In the genomic region with DNA sequence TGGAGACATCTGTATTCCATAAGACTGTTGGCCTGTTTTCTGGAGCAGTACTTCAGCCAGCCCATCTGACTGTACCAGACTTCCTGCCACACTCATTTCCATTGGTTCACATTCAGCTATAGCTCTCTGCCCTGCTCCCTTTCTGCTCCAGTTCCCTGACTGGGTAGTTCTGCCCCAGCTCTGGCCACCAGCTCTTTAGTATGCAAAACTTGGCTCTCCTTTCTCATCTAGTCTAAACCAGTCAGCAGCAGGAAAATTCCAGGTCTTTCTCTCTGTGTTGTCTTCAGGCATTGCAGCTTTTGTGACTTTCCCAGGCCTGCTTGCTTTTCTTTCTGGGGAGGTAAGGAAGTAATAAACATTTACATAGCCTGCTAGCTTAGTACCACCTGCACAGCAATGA, we compare ENCODE assay signal across 23 mouse cellular contexts.
A peak's percentile ranks its signal among the peaks of the same experiment; 100 is the strongest.
DNase-seq lines count a peak whose midpoint lies in the region; ATAC-seq and TF ChIP-seq lines count a peak whose summit lies in the region.
"Had no signal": no experiment of that assay in that cellular context is flagged by ENCODE, and none has a peak within 500 bp of the region (broad histone marks: within the 10 kb centered on the region; RNA-seq: fewer than 3 reads in every experiment).

No protein-coding gene starts in this region.

- H3K36me3 ChIP-seq in forebrain, embryonic 15.5 days = no peaks in the 10 kb centered on the region
- H3K36me3 ChIP-seq in forebrain, embryonic 12.5 days (replicated peaks) = no peaks in the 10 kb centered on the region
- no peaks in the 10 kb centered on the region for H3K36me3 ChIP-seq in CH12.LX (replicated peaks in 1 of 2; ENCODE audit: control insufficient read depth in 1 of 2, insufficient read depth in 1 of 2, low read length in 1 of 2)
- no peaks in the 10 kb centered on the region for H3K36me3 ChIP-seq in kidney, embryonic 16.5 days (ENCODE audit: insufficient read depth, low read length)
- H3K36me3 ChIP-seq: embryonic facial prominence, embryonic 10.5 days; heart, embryonic 15.5 days; hindbrain, embryonic 15.5 days; liver, embryonic 13.5 days; neural tube, embryonic 15.5 days had no signal

- H3K27ac ChIP-seq in forebrain, embryonic 15.5 days (replicated peaks) = no peak overlapping the region
- no peak overlapping the region for H3K27ac ChIP-seq in forebrain, embryonic 12.5 days
- no peak overlapping the region for H3K27ac ChIP-seq in CH12.LX (ENCODE audit: insufficient read depth, low read depth)
- no peak overlapping the region for H3K27ac ChIP-seq in kidney, embryonic 16.5 days (ENCODE audit: low read length)
- H3K27ac ChIP-seq: embryonic facial prominence, embryonic 10.5 days; gastrocnemius, adult 2 months; heart, embryonic 15.5 days; hindbrain, embryonic 15.5 days; left cerebral cortex, adult 2 months; liver, embryonic 13.5 days; neural tube, embryonic 15.5 days; stomach, postnatal 0 days had no signal

- no peak for TF ChIP-seq CTCF in CH12.LX (conservative IDR thresholded peaks at IDR 0.05 in 1 of 2, IDR thresholded peaks at IDR 0.05 in 1 of 2; ENCODE audit: low read depth in 2 of 2, low read length in 2 of 2)
- no peak for TF ChIP-seq CTCF in brain, embryonic 14.5 days (IDR thresholded peaks at IDR 0.05; ENCODE audit: borderline replicate concordance, extremely low read depth, insufficient read depth, insufficient read length)

- H3K9me3 ChIP-seq in forebrain, embryonic 15.5 days = no peaks in the 10 kb centered on the region
- H3K9me3 ChIP-seq in forebrain, embryonic 12.5 days = no peaks in the 10 kb centered on the region
- no peaks in the 10 kb centered on the region for H3K9me3 ChIP-seq in CH12.LX (replicated peaks; ENCODE audit: low read length)
- H3K9me3 ChIP-seq in kidney, embryonic 16.5 days (ENCODE audit: low read length) = no peaks in the 10 kb centered on the region
- H3K9me3 ChIP-seq: embryonic facial prominence, embryonic 10.5 days; heart, embryonic 15.5 days; hindbrain, embryonic 15.5 days; liver, embryonic 13.5 days; megakaryocyte, embryonic 14.5 days; neural tube, embryonic 15.5 days had no signal

- no peak overlapping the region for H3K9ac ChIP-seq in forebrain, embryonic 15.5 days (replicated peaks)
- H3K9ac ChIP-seq in forebrain, embryonic 12.5 days = no peak overlapping the region
- no peak overlapping the region for H3K9ac ChIP-seq in CH12.LX (ENCODE audit: insufficient read depth, low read depth)
- no peak overlapping the region for H3K9ac ChIP-seq in kidney, embryonic 16.5 days (replicated peaks; ENCODE audit: low read length)
- H3K9ac ChIP-seq: heart, embryonic 15.5 days; hindbrain, embryonic 15.5 days; liver, embryonic 13.5 days; neural tube, embryonic 15.5 days had no signal

- dilution Hi-C loops in CH12.LX (cut with MboI; ENCODE audit: extremely low pct_ligation_motif_present, extremely low pct_unique_long_range_greater_than_20kb, low sequenced_read_pairs) = no loop called here

- DNase-seq in CH12.LX (ENCODE audit: extremely low read depth) = peak; percentile 32
- peak; percentile 30 for DNase-seq in brain, embryonic 14.5 days (ENCODE audit: low read depth)
- DNase-seq in adrenal gland, adult 18-20 months (ENCODE audit: low spot score in 2 of 2) = no peak
- no peak for DNase-seq in embryo, embryonic 10 days (ENCODE audit: low spot score)
- no peak for DNase-seq in spleen, postnatal 4 days (ENCODE audit: low spot score in 2 of 2)
- DNase-seq: adrenal gland, postnatal 14 days; cerebellum, postnatal 25 days; gastrocnemius, adult 2 months; heart, adult 11 months; liver, embryonic 13.5 days; lung, postnatal 10 days; thymus, postnatal 14 days had no signal

- H3K4me1 ChIP-seq in forebrain, embryonic 15.5 days = no peaks in the 10 kb centered on the region
- no peaks in the 10 kb centered on the region for H3K4me1 ChIP-seq in forebrain, embryonic 12.5 days
- H3K4me1 ChIP-seq in CH12.LX (ENCODE audit: control insufficient read depth in 1 of 2, insufficient read depth in 2 of 2) = peaks cover 2 to 17% of the 10 kb centered on the region in 2 experiments; a peak in 2 of 4 replicates
- H3K4me1 ChIP-seq in kidney, embryonic 16.5 days (ENCODE audit: insufficient read depth, low read length) = no peaks in the 10 kb centered on the region
- H3K4me1 ChIP-seq: embryonic facial prominence, embryonic 10.5 days; heart, embryonic 15.5 days; hindbrain, embryonic 15.5 days; liver, embryonic 13.5 days; megakaryocyte, embryonic 14.5 days; neural tube, embryonic 15.5 days had no signal

- TF ChIP-seq RAD21 in CH12.LX (IDR thresholded peaks at IDR 0.05; ENCODE audit: low read depth, low read length) = no peak

- ATAC-seq in forebrain, embryonic 15.5 days (replicated peaks) = 0 out of 2 replicates have a peak, but pooled peaks have one; percentile 38
- ATAC-seq in forebrain, embryonic 12.5 days (ENCODE audit: low FRiP score) = no peak
- peak; percentile 57; the same call in 1 of the 2 replicates for ATAC-seq in kidney, embryonic 16.5 days (ENCODE audit: low FRiP score, low TSS enrichment)

- TF ChIP-seq POLR2A in CH12.LX (IDR thresholded peaks at IDR 0.05; ENCODE audit: low read depth, low read length) = no peak
- TF ChIP-seq POLR2A in brain, embryonic 14.5 days (IDR thresholded peaks at IDR 0.05; ENCODE audit: borderline replicate concordance, extremely low read depth, insufficient read depth, insufficient read length, poor library complexity, severe bottlenecking) = no peak

- H3K79me2 ChIP-seq in CH12.LX (replicated peaks; ENCODE audit: control insufficient read depth, extremely low read depth, insufficient read depth, poor library complexity, severe bottlenecking) = no peaks in the 10 kb centered on the region

- no peak overlapping the region for H3K4me2 ChIP-seq in forebrain, embryonic 15.5 days (replicated peaks)
- H3K4me2 ChIP-seq in forebrain, embryonic 12.5 days = no peak overlapping the region
- H3K4me2 ChIP-seq in CH12.LX (ENCODE audit: insufficient read depth, low read depth, poor library complexity, severe bottlenecking) = no peak overlapping the region
- no peak overlapping the region for H3K4me2 ChIP-seq in kidney, embryonic 16.5 days (replicated peaks; ENCODE audit: low read depth, low read length)
- H3K4me2 ChIP-seq: heart, embryonic 15.5 days; hindbrain, embryonic 15.5 days; liver, embryonic 13.5 days; neural tube, embryonic 15.5 days had no signal

- in situ Hi-C loops in CH12.LX (cut with MboI; ENCODE audit: low pct_ligation_motif_present, low pct_unique_long_range_greater_than_20kb, low sequenced_read_pairs) = no loop called here

- no peak for TF ChIP-seq EP300 in CH12.LX (IDR thresholded peaks at IDR 0.05; ENCODE audit: low read length)

- no peaks in the 10 kb centered on the region for H3K27me3 ChIP-seq in forebrain, embryonic 15.5 days
- no peaks in the 10 kb centered on the region for H3K27me3 ChIP-seq in forebrain, embryonic 12.5 days
- no peaks in the 10 kb centered on the region for H3K27me3 ChIP-seq in CH12.LX (replicated peaks)
- H3K27me3 ChIP-seq in kidney, embryonic 16.5 days (ENCODE audit: insufficient read depth, low read length) = no peaks in the 10 kb centered on the region
- H3K27me3 ChIP-seq: heart, embryonic 15.5 days; hindbrain, embryonic 15.5 days; liver, embryonic 13.5 days; megakaryocyte, embryonic 14.5 days; neural tube, embryonic 15.5 days had no signal

- no peak overlapping the region for H3K4me3 ChIP-seq in forebrain, embryonic 15.5 days
- no peak overlapping the region for H3K4me3 ChIP-seq in forebrain, embryonic 12.5 days (replicated peaks)
- H3K4me3 ChIP-seq in CH12.LX (replicated peaks in 1 of 3; ENCODE audit: low read depth in 2 of 3, low read length in 2 of 3, poor library complexity in 1 of 3) = no peak overlapping the region
- H3K4me3 ChIP-seq in kidney, embryonic 16.5 days (ENCODE audit: low read length) = no peak overlapping the region
- H3K4me3 ChIP-seq: embryonic facial prominence, embryonic 10.5 days; erythroblast, embryonic 14.5 days; gastrocnemius, adult 2 months; heart, embryonic 15.5 days; hindbrain, embryonic 15.5 days; left cerebral cortex, adult 2 months; liver, embryonic 13.5 days; megakaryocyte, embryonic 14.5 days; neural tube, embryonic 15.5 days had no signal

TF ChIP-seq in CH12.LX, 34 proteins besides CTCF, POLR2A, EP300 and RAD21:
- TF ChIP-seq E2F4 (IDR thresholded peaks at IDR 0.05; ENCODE audit: insufficient replicate concordance, low read depth, low read length) (no peak), NELFE (IDR thresholded peaks at IDR 0.05; ENCODE audit: low read depth, low read length) (no peak), CHD1 (IDR thresholded peaks at IDR 0.05; ENCODE audit: low read depth, low read length) (no peak), MEF2A (IDR thresholded peaks at IDR 0.05; ENCODE audit: borderline replicate concordance, low read depth, low read length) (no peak), ZKSCAN1 (IDR thresholded peaks at IDR 0.05; ENCODE audit: borderline replicate concordance, low read depth, low read length) (no peak), IRF4 (IDR thresholded peaks at IDR 0.05; ENCODE audit: low read depth, low read length) (no peak), NRF1 (IDR thresholded peaks at IDR 0.05; ENCODE audit: low read depth, low read length) (no peak), GABPA (IDR thresholded peaks at IDR 0.05; ENCODE audit: insufficient replicate concordance, low read depth, low read length) (no peak), PAX5 (IDR thresholded peaks at IDR 0.05; ENCODE audit: low read length) (no peak), TCF12 (IDR thresholded peaks at IDR 0.05; ENCODE audit: low read depth, low read length) (no peak), TBP (conservative IDR thresholded peaks at IDR 0.05; ENCODE audit: low read depth, low read length) (no peak), JUND (conservative IDR thresholded peaks at IDR 0.05; ENCODE audit: low read depth, low read length) (no peak), KAT2A (IDR thresholded peaks at IDR 0.05; ENCODE audit: insufficient replicate concordance, low read length) (no peak), MAX (IDR thresholded peaks at IDR 0.05; ENCODE audit: low read length) (no peak), BHLHE40 (IDR thresholded peaks at IDR 0.05; ENCODE audit: low read depth, low read length) (no peak), UBTF (IDR thresholded peaks at IDR 0.05; ENCODE audit: low read depth, low read length) (no peak)

Comparison
In these comparisons a context has a peak if more than half of its experiments do, and no peak if none do; other contexts are left out.
1. DNase-seq: peak in CH12.LX (single experiment) and brain, embryonic 14.5 days (single experiment); none in adrenal gland, adult 18-20 months (0 of 2), embryo, embryonic 10 days (single experiment) and spleen, postnatal 4 days (0 of 2).